Mouse (Mus musculus) kidney, embryonic 16.5 days (tissue): ENCODE measurements around the gene Hydin. TPM values are rescaled to one million over a fixed set of nuclear protein-coding genes. Genes with fewer than 3 reads are reported as not detected.

ENCODE experiments used
- ATAC-seq: fragments of 200-750 bp; cut with Nextera tagmentation; 2 replicates; pipeline ENCODE4 v1.8.0; 2017; ENCODE audit warnings: moderate TSS enrichment; ENCODE audit not compliant: low FRiP score, low TSS enrichment
- H3K27ac ChIP-seq: fragments of 300-500 bp; sonication (generic); 2 replicates; pipeline ENCODE4 v1.5.1; 2014; ENCODE audit warnings: low read length
- H3K27me3 ChIP-seq: fragments of 300-500 bp; sonication (generic); 2 replicates; pipeline ENCODE4 v1.6.1; 2014; ENCODE audit warnings: low read length, control low read depth, mixed read lengths; ENCODE audit not compliant: insufficient read depth
- H3K36me3 ChIP-seq: fragments of 300-500 bp; sonication (generic); 2 replicates; pipeline ENCODE4 v1.6.1; 2014; ENCODE audit warnings: low read length, control low read depth, mixed read lengths; ENCODE audit not compliant: insufficient read depth
- H3K4me1 ChIP-seq: fragments of 300-500 bp; sonication (generic); 2 replicates; pipeline ENCODE4 v1.6.1; 2014; ENCODE audit warnings: low read length, control low read depth, mixed read lengths; ENCODE audit not compliant: insufficient read depth
- H3K4me2 ChIP-seq: fragments of 300-500 bp; sonication (generic); replicated peaks from 2 replicates; pipeline ENCODE4 v1.6.1; 2014; ENCODE audit warnings: low read depth, low read length
- H3K4me3 ChIP-seq: fragments of 300-500 bp; sonication (generic); 2 replicates; pipeline ENCODE4 v1.5.1; 2014; ENCODE audit warnings: mild to moderate bottlenecking, low read length
- H3K9ac ChIP-seq: fragments of 300-500 bp; sonication (generic); replicated peaks from 2 replicates; pipeline ENCODE4 v1.6.1; 2014; ENCODE audit warnings: low read length
- H3K9me3 ChIP-seq: fragments of 300-500 bp; sonication (generic); 2 replicates; pipeline ENCODE4 v1.6.1; 2016; ENCODE audit warnings: low read length, control low read depth
- WGBS: fragments of 180-500 bp; shearing (Covaris S2); extraction: QIAGEN DNeasy Blood & Tissue Kit; methylation state at CpG from one replicate; pipeline ENCODE4 v1.1.7; 2014; 5-methylcytosine and 5-hydroxymethylcytosine counted together
- polyA plus RNA-seq: library from polyadenylated mRNA; unstranded; fragments of >200 nt; fragmentation: Nextera tagmentation; extraction: Ambion mirVana; gene quantifications from 2 replicates; pipeline ENCODE4 v1.2.1, GENCODE M21; 2015

Hydin gene
- polyA plus RNA-seq, 1 experiment from 2014 or later: 0.14 TPM

DNA sequence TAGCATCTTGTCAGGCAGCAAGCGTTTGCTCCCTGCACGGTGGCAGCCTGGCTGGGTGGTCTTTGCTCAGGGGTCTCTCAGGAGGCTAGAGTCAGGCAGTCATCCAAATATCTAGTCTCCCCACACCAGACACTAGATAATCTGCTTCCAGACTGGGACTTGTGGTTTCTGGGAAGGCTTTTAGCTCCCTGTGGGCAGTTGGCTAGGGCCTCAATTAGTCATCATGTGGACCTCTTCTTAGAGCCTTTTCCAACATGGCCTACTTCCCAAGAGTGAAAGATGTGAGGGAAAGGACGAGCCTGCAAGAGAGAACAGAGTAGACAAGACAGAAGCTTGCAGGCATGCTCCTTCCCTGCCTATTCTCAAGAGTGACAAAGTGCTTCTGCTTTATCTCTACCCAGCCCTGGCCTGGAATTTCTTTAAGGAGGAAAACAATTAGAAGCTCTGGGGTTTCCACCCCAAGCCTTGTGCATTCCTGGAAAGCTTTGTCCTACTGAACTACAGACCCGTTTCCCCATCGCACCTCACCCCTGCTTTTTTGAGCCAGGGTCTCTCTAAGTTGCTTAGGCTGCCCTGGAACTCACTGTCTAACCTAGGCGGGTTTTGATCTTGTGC lies 338.7 kb downstream of the Hydin start:
- H3K9me3 ChIP-seq: no peaks in the 10 kb centered on the region
- no peak overlapping the region for H3K27ac ChIP-seq
- H3K9ac ChIP-seq: no peak overlapping the region
- no peaks in the 10 kb centered on the region for H3K4me1 ChIP-seq
- ATAC-seq: no peak
- H3K27me3 ChIP-seq: no peaks in the 10 kb centered on the region
- H3K36me3 ChIP-seq: no peaks in the 10 kb centered on the region
- H3K4me3 ChIP-seq: no peak overlapping the region
- H3K4me2 ChIP-seq: no peak overlapping the region
- WGBS: 56% methylated on average over 6 of the region's 6 CpGs

DNA sequence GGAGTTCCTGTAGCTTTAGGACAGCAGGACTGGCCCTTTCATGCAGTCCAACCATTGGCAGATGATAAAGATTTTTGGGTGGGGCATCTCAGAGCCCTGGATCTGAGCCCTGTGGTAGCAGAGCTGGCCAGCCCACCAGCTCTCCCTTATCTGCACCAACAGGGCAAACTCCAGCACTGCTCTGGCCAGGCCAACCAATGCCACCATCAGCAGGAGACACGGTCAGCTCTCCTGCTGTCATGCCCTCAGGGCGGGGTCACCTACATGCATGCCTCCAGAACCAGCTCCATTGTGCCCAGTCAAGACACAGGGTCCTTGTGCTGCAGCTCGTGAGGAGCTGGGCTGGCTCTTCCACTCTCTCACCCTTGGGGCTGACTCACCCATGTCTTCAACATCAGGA lies 349.0 kb downstream of the Hydin start:
- H3K9ac ChIP-seq: no peak overlapping the region
- WGBS: 66% methylated on average over 3 of the region's 3 CpGs
- H3K4me1 ChIP-seq: peaks cover 14% of the 10 kb centered on the region
- H3K9me3 ChIP-seq: no peaks in the 10 kb centered on the region
- no peak overlapping the region for H3K27ac ChIP-seq
- no peaks in the 10 kb centered on the region for H3K36me3 ChIP-seq
- peaks cover 5% of the 10 kb centered on the region; the same call in 1 of the 2 replicates for H3K27me3 ChIP-seq
- ATAC-seq: no peak
- no peak overlapping the region for H3K4me3 ChIP-seq
- no peak overlapping the region for H3K4me2 ChIP-seq

DNA sequence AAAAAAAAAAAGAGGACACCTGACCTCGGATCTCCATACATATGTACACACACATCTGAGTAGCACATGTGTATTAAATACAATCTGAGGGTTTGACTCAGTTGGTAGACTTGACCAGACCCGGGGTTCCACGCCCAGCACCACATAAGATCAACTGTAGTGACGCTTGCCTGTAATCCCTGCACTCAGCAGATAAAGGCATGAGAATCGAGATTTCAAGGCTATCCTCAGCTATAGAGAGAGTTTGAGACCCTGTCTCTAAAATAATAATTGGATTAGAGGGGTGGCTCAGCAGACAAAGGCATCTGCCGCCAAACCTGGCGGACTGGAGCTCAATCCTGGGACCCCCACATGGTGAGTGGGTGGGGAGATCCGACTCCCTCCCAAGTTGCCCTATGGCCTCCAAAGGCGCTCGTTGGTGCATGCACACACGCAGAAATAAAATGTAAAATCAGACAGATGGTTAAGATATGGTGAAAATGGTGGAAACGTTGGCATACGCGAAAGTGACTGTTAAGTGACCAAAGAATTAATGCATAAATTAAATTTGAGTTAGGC lies 351.1 kb downstream of the Hydin start:
- Histone ChIP-seq H3K36me3 (no peaks in the 10 kb centered on the region), H3K9me3 (no peaks in the 10 kb centered on the region), H3K4me1 (peaks cover 14% of the 10 kb centered on the region), H3K9ac (peak overlapping the region; percentile 56), H3K4me3 (peak overlapping the region; percentile 89), H3K27ac (no peak overlapping the region), H3K4me2 (peak overlapping the region; percentile 85), H3K27me3 (peaks cover 5% of the 10 kb centered on the region; the same call in 1 of the 2 replicates)
- peak; percentile 29; the same call in 1 of the 2 replicates for ATAC-seq
- WGBS: 23% methylated on average over 14 of the region's 14 CpGs

DNA sequence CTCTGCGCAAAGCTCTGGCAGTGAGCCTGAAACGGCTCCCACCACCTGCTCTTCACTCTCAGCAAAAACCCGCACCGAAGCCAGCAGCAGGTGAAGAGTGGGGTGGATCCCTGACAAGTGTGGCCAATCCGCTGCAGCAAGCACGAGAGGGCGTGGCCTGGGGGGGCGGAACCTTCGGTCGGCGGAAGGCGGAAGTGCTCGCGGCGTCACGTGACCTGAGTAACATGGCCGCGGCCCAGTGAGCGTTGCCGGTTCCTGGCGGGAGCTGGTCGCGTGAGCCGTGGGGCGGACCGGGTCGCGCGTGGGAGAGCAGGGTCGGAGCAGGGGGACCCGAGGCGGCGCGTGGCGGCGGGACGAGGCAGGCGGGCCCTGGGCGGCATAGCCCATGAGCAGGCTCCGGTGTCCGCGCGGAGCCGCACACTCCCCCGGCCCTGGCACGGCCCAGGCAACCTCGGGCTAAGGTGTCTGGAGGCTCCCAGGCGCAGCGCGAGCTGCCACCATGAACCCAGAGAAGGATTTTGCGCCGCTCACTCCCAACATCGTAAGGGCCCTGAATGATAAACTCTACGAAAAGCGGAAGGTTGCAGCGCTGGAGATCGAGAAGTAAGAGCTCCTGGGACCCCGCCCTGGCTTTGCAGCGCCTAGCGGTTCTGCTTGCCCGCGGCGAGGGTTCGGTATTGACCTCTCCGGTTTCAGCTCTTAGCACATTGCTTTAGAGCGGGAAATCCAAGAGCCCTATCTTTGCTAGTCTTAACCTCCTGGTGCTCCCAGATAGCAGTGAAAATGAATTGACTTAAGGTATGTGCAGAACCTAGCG lies 351.8 kb downstream of the Hydin start, which contains the start of gene Vac14:
Gene Vac14, plus strand, starts transcription at position 195 of the 817 bp plus-strand sequence.
- H3K36me3 ChIP-seq: no peaks in the 10 kb centered on the region
- ATAC-seq: peak; percentile 98
- peaks cover 5% of the 10 kb centered on the region; the same call in 1 of the 2 replicates for H3K27me3 ChIP-seq
- H3K9ac ChIP-seq: peak within 1 kb of the TSS; percentile 74
- H3K4me1 ChIP-seq: peaks cover 14% of the 10 kb centered on the region
- H3K27ac ChIP-seq: no peak within 1 kb of the TSS
- peak within 1 kb of the TSS; percentile 89 for H3K4me3 ChIP-seq
- WGBS: under 1% methylated on average over 66 of the region's 67 CpGs
- H3K4me2 ChIP-seq: peak within 1 kb of the TSS; percentile 85
- H3K9me3 ChIP-seq: no peaks in the 10 kb centered on the region

DNA sequence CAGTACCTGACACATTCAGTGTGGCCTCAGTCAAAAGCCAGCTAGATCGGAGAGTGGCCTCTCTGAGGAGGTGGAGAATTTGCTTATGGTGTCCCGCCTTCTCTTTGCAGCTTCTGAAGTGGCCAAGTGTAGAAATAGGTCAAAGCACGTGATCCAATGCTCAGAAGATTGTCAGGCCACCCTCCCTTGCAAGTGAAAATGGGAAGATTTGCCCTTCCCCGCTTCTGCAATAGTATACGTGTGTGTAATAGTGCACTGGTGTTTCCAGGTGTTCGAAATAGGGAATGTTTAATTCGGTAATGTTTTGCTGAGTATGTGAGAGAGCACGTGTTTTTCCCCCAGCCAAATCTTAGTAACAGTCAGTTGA lies 352.4 kb downstream of the Hydin start:
- WGBS: 28% methylated on average over 8 of the region's 8 CpGs
- peaks cover 5% of the 10 kb centered on the region; the same call in 1 of the 2 replicates for H3K27me3 ChIP-seq
- ATAC-seq: no peak
- peak overlapping the region; percentile 89 for H3K4me3 ChIP-seq
- no peak overlapping the region for H3K27ac ChIP-seq
- H3K9me3 ChIP-seq: no peaks in the 10 kb centered on the region
- peak overlapping the region; percentile 74 for H3K9ac ChIP-seq
- no peaks in the 10 kb centered on the region for H3K36me3 ChIP-seq
- peaks cover 14% of the 10 kb centered on the region for H3K4me1 ChIP-seq
- H3K4me2 ChIP-seq: peak overlapping the region; percentile 85

- no peak overlapping the region for H3K4me3 ChIP-seq
- 90% methylated on average over 5 of the region's 5 CpGs for WGBS
Measured at GRCm38 (mm10) chr8:110619919-110620318, 353.1 kb downstream of the Hydin start.

DNA sequence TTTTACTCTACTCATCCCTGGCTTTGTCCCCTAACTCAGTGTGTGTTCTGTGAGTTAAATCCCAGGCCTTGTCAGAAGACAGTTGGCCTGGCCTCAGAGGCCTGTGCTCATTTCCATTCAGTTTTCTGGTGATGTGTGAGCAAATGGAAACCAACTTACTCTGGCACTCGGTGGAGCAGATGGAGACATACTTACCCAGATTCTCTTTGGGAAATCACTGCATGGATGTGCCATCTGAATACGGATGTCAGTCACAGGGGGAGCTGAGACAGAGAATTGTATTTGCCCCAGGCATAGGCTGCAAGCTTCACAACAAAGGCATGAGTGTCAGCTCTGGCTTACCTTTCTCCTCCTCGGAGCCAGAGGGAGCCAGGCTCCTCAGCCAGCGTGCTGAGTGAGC lies 359.7 kb downstream of the Hydin start:
- Histone ChIP-seq H3K36me3 (no peaks in the 10 kb centered on the region; the same call in 1 of the 2 replicates), H3K4me1 (no peaks in the 10 kb centered on the region), H3K4me2 (no peak overlapping the region), H3K9me3 (no peaks in the 10 kb centered on the region), H3K27ac (no peak overlapping the region), H3K4me3 (no peak overlapping the region), H3K9ac (no peak overlapping the region), H3K27me3 (no peaks in the 10 kb centered on the region)
- no peak for ATAC-seq
- WGBS: 86% methylated on average over 4 of the region's 4 CpGs

More at GRCm38 (mm10) chr8:110619919-110620318, 353.1 kb downstream of the Hydin start:
- Histone ChIP-seq H3K4me1 (peaks cover 14% of the 10 kb centered on the region), H3K9me3 (no peaks in the 10 kb centered on the region), H3K9ac (no peak overlapping the region), H3K36me3 (no peaks in the 10 kb centered on the region), H3K27ac (no peak overlapping the region), H3K27me3 (peaks cover 5% of the 10 kb centered on the region; the same call in 1 of the 2 replicates), H3K4me2 (peak overlapping the region; percentile 85)
- ATAC-seq: no peak

DNA sequence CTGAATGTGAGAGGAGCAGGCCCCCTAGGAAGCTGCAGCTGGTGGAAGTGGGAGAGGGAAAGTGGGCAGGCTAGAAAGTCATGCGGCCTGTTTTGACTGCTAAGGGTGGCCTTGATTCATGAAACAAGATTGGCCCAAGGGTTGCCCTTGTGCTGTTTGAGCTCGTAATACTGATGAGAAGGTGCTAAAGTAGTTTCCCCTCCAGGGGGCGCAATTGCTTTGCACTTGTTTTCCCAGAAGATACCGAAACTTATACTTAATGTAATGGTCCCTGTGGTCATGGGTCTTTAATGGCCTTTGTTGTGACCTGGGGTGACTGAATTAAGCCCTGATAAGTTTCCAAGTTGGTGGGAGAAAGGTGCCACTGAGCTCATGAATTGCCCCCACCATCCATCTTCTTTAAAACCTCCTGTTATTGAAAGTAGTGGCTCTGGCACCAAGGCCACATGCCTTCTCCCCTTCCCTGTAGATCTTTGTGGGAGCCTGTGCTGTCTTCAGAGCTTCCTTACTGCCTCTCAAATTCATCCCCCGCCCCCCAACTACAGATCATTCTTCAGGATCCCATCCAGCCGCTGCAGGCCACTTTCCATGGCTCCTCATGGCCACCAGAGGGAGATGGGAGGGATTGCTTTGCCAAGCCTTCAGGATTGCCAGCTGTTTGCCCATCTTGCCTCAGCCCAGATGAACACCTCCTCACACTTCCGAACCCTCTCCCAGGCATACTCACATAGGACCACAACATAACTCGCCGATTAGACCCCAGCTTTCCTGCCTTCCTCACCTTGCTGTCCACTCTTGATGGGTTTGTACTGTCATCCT lies 362.7 kb downstream of the Hydin start:
- no peak for ATAC-seq
- H3K9me3 ChIP-seq: no peaks in the 10 kb centered on the region
- H3K4me2 ChIP-seq: no peak overlapping the region
- no peaks in the 10 kb centered on the region for H3K27me3 ChIP-seq
- no peaks in the 10 kb centered on the region for H3K4me1 ChIP-seq
- WGBS: 62% methylated on average over 9 of the region's 9 CpGs
- H3K4me3 ChIP-seq: no peak overlapping the region
- H3K27ac ChIP-seq: 0 out of 2 replicates have a peak overlapping the region, but pooled peaks have one; percentile 20
- peaks cover 21% of the 10 kb centered on the region for H3K36me3 ChIP-seq
- H3K9ac ChIP-seq: no peak overlapping the region

DNA sequence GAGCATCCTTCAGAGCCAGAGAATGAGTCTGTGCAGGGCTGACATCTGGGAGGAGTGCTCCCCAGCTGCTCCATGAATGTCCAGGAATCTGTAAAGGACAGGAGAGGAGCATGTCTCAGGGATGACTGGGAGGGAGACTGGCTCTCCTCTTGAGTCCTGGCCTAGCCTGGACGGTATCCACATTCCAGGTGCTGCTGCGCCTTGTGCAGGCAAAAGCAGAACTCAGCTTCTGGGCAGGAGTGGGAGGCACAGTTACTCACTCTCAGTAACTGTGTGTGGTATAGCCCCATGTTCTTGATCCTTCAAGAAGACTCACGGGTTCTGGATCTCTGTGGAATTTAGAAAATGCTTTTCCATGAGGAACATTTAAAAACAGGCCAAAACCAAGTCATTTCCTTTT lies 363.3 kb downstream of the Hydin start:
- Histone ChIP-seq H3K4me3 (no peak overlapping the region), H3K27ac (0 out of 2 replicates have a peak overlapping the region, but pooled peaks have one; percentile 20), H3K4me2 (no peak overlapping the region), H3K27me3 (no peaks in the 10 kb centered on the region), H3K4me1 (no peaks in the 10 kb centered on the region), H3K9me3 (no peaks in the 10 kb centered on the region), H3K9ac (no peak overlapping the region), H3K36me3 (peaks cover 27% of the 10 kb centered on the region)
- no peak for ATAC-seq
- WGBS: 87% methylated on average over 3 of the region's 3 CpGs
